Mouse (Mus musculus): ENCODE results near the gene Pan3. TPM values are rescaled to one million over a fixed set of nuclear protein-coding genes. Genes with fewer than 3 reads are reported as not detected.

Pan3 gene
- polyA plus RNA-seq, 1 experiment from 2014 or later = 61.5 TPM

DNA sequence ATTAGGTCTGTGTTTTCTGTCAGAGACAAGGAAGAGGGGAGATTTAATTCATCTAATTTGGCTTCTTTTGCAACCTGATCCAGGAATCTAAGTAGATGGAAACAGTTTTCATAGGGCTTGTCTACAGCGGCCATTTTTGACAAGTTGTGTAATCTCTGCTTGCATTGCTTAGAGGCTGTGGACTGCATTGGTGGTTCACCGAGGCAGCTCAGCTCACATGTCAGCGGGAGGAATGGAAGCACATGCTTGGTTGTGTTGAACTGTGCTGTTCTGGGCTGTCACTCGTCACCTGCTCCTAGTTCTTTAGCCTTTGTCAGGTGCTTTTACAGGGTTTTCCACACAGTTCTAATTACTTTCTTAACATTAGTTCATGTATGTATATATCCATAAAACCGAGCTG, 60.9 kb downstream of the Pan3 start:
- no peak overlapping the region for H3K4me3 ChIP-seq (replicated peaks; ENCODE audit: low read length)
- 85% methylated on average over 5 of the region's 5 CpGs for WGBS
- H3K36me3 ChIP-seq (ENCODE audit: control insufficient read depth, insufficient read depth, low read length) = no peaks in the 10 kb centered on the region
- H3K9ac ChIP-seq (ENCODE audit: low read length) = no peak overlapping the region
- no peaks in the 10 kb centered on the region for H3K27me3 ChIP-seq (ENCODE audit: control insufficient read depth, insufficient read depth, low read length)
- no peaks in the 10 kb centered on the region for H3K9me3 ChIP-seq (replicated peaks; ENCODE audit: control insufficient read depth, low read length)
- H3K4me1 ChIP-seq (ENCODE audit: control insufficient read depth, insufficient read depth, low read length) = peaks cover 3% of the 10 kb centered on the region; the same call in 1 of the 2 replicates
- no peak overlapping the region for H3K4me2 ChIP-seq (ENCODE audit: low read depth, low read length)
- no peak overlapping the region for H3K27ac ChIP-seq (ENCODE audit: low read length)
- ATAC-seq (ENCODE audit: insufficient read depth, low FRiP score) = no peak

DNA sequence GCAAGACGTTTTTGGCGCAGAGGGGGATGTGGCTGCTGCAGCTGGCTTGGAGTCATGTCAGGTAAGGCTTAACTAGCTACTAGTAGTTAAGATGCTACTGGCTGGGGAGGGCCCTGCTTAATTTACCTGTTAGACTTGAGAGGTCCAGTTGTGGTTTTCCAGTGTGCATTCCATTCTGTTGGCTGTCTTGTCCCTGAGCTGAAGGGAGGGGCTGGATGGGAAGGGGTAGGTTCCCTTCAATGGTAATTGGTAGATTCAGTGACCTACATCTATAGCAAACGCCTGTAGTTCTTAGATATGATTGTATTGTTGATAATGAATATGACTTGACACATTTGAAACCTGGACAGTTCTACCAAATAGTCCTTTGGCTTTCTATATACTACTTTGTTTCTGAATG, 62.5 kb downstream of the Pan3 start:
- no peak overlapping the region for H3K4me3 ChIP-seq (replicated peaks; ENCODE audit: low read length)

GRCm38 (mm10) chr5:147493205-147493604, 63.2 kb downstream of the Pan3 start:
- H3K4me1 ChIP-seq (ENCODE audit: control insufficient read depth, insufficient read depth, low read length) = peaks cover 3% of the 10 kb centered on the region; the same call in 1 of the 2 replicates
- no peaks in the 10 kb centered on the region for H3K36me3 ChIP-seq (ENCODE audit: control insufficient read depth, insufficient read depth, low read length)
- H3K27me3 ChIP-seq (ENCODE audit: control insufficient read depth, insufficient read depth, low read length) = no peaks in the 10 kb centered on the region
- H3K27ac ChIP-seq (ENCODE audit: low read length) = no peak overlapping the region
- no peak for ATAC-seq (ENCODE audit: insufficient read depth, low FRiP score)
- H3K4me2 ChIP-seq (ENCODE audit: low read depth, low read length) = no peak overlapping the region
- 74% methylated on average over 1 of the region's 1 CpGs for WGBS
- no peak overlapping the region for H3K9ac ChIP-seq (ENCODE audit: low read length)
- H3K9me3 ChIP-seq (replicated peaks; ENCODE audit: control insufficient read depth, low read length) = no peaks in the 10 kb centered on the region
- no peak overlapping the region for H3K4me3 ChIP-seq (replicated peaks; ENCODE audit: low read length)

More for the DNA sequence above, 62.5 kb downstream of the Pan3 start:
- H3K9ac ChIP-seq (ENCODE audit: low read length) = no peak overlapping the region
- H3K27me3 ChIP-seq (ENCODE audit: control insufficient read depth, insufficient read depth, low read length) = no peaks in the 10 kb centered on the region
- H3K4me2 ChIP-seq (ENCODE audit: low read depth, low read length) = no peak overlapping the region
- no peaks in the 10 kb centered on the region for H3K36me3 ChIP-seq (ENCODE audit: control insufficient read depth, insufficient read depth, low read length)
- peaks cover 3% of the 10 kb centered on the region; the same call in 1 of the 2 replicates for H3K4me1 ChIP-seq (ENCODE audit: control insufficient read depth, insufficient read depth, low read length)
- H3K27ac ChIP-seq (ENCODE audit: low read length) = no peak overlapping the region
- no peaks in the 10 kb centered on the region for H3K9me3 ChIP-seq (replicated peaks; ENCODE audit: control insufficient read depth, low read length)
- no peak for ATAC-seq (ENCODE audit: insufficient read depth, low FRiP score)
- 78% methylated on average over 3 of the region's 3 CpGs for WGBS

- WGBS = 82% methylated on average over 8 of the region's 8 CpGs
- Histone ChIP-seq H3K9me3 (replicated peaks; ENCODE audit: control insufficient read depth, low read length) (no peaks in the 10 kb centered on the region), H3K4me2 (ENCODE audit: low read depth, low read length) (no peak overlapping the region), H3K27ac (ENCODE audit: low read length) (no peak overlapping the region), H3K9ac (ENCODE audit: low read length) (no peak overlapping the region), H3K4me3 (replicated peaks; ENCODE audit: low read length) (no peak overlapping the region), H3K36me3 (ENCODE audit: control insufficient read depth, insufficient read depth, low read length) (no peaks in the 10 kb centered on the region), H3K27me3 (ENCODE audit: control insufficient read depth, insufficient read depth, low read length) (no peaks in the 10 kb centered on the region), H3K4me1 (ENCODE audit: control insufficient read depth, insufficient read depth, low read length) (peaks cover 3% of the 10 kb centered on the region; the same call in 1 of the 2 replicates)
- no peak for ATAC-seq (ENCODE audit: insufficient read depth, low FRiP score)
Measured at GRCm38 (mm10) chr5:147493685-147494084, 63.7 kb downstream of the Pan3 start.

- Histone ChIP-seq H3K9me3 (replicated peaks; ENCODE audit: control insufficient read depth, low read length) (no peaks in the 10 kb centered on the region), H3K27ac (ENCODE audit: low read length) (no peak overlapping the region), H3K4me3 (replicated peaks; ENCODE audit: low read length) (no peak overlapping the region), H3K27me3 (ENCODE audit: control insufficient read depth, insufficient read depth, low read length) (no peaks in the 10 kb centered on the region), H3K36me3 (ENCODE audit: control insufficient read depth, insufficient read depth, low read length) (no peaks in the 10 kb centered on the region), H3K4me2 (ENCODE audit: low read depth, low read length) (no peak overlapping the region), H3K4me1 (ENCODE audit: control insufficient read depth, insufficient read depth, low read length) (peaks cover 3% of the 10 kb centered on the region; the same call in 1 of the 2 replicates), H3K9ac (ENCODE audit: low read length) (no peak overlapping the region)
- no peak for ATAC-seq (ENCODE audit: insufficient read depth, low FRiP score)
- WGBS = 88% methylated on average over 4 of the region's 4 CpGs
Measured at GRCm38 (mm10) chr5:147494388-147494787, 64.4 kb downstream of the Pan3 start.

DNA sequence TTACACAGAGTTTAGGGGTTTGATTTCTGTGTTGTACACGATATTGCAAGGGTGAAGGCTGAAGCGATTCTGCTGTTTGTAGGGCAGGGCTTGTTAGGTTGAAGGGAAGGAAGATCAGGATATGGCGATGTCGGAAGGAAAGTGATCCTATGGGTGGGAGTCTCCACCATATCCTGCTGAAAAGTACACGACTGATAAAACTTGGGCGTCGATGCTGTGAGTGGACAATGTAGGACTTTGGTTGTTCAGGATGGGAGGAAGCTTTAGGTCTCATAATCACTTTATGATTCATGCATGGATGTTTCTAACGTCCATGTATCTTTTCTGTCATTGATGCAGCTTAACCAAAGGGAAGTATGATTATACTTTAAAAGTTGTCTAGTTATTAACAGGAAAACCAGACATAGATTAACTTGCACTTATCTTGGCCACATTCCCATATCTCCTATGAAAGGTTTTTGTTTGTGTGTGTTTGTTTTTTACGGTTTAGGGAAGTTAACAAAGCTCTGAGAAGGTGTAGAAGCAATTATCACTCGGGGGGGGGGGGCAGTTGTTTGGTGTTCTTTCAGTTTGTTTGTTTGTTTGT, 64.9 kb downstream of the Pan3 start:
- H3K9ac ChIP-seq (ENCODE audit: low read length) = no peak overlapping the region
- H3K27ac ChIP-seq (ENCODE audit: low read length) = no peak overlapping the region
- H3K4me3 ChIP-seq (replicated peaks; ENCODE audit: low read length) = no peak overlapping the region
- no peaks in the 10 kb centered on the region for H3K9me3 ChIP-seq (replicated peaks; ENCODE audit: control insufficient read depth, low read length)
- ATAC-seq (ENCODE audit: insufficient read depth, low FRiP score) = no peak
- 76% methylated on average over 10 of the region's 10 CpGs for whole genome bisulfite sequencing
- no peaks in the 10 kb centered on the region for H3K36me3 ChIP-seq (ENCODE audit: control insufficient read depth, insufficient read depth, low read length)
- H3K4me1 ChIP-seq (ENCODE audit: control insufficient read depth, insufficient read depth, low read length) = peaks cover 3% of the 10 kb centered on the region; the same call in 1 of the 2 replicates
- H3K27me3 ChIP-seq (ENCODE audit: control insufficient read depth, insufficient read depth, low read length) = no peaks in the 10 kb centered on the region
- H3K4me2 ChIP-seq (ENCODE audit: low read depth, low read length) = no peak overlapping the region

DNA sequence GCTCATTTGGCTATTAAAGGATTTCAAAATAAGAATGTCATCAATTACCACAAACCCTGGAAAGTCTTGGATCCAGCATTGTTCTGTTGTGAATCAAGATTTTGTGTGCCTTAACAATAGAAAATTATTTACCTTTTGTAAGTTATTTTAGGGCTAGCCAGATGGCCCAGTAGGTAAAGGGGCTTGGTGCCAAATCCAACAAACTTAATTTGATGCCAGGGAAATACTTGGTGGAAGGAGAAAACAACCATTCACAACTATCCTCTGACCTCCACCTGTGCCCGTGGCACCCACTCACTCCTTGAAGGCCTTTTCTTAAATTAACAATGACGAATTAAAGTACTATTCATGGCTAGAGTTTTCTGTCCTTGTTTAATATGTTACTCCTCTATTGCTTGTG, 66.0 kb downstream of the Pan3 start:
- Histone ChIP-seq H3K36me3 (ENCODE audit: control insufficient read depth, insufficient read depth, low read length) (no peaks in the 10 kb centered on the region), H3K9ac (ENCODE audit: low read length) (no peak overlapping the region), H3K9me3 (replicated peaks; ENCODE audit: control insufficient read depth, low read length) (no peaks in the 10 kb centered on the region), H3K27me3 (ENCODE audit: control insufficient read depth, insufficient read depth, low read length) (no peaks in the 10 kb centered on the region), H3K4me2 (ENCODE audit: low read depth, low read length) (no peak overlapping the region), H3K4me1 (ENCODE audit: control insufficient read depth, insufficient read depth, low read length) (peaks cover 3% of the 10 kb centered on the region; the same call in 1 of the 2 replicates), H3K27ac (ENCODE audit: low read length) (no peak overlapping the region), H3K4me3 (replicated peaks; ENCODE audit: low read length) (no peak overlapping the region)
- WGBS = 85% methylated on average over 2 of the region's 2 CpGs
- no peak for ATAC-seq (ENCODE audit: insufficient read depth, low FRiP score)

- H3K9me3 ChIP-seq (replicated peaks; ENCODE audit: control insufficient read depth, low read length) = no peaks in the 10 kb centered on the region
- no peak overlapping the region for H3K27ac ChIP-seq (ENCODE audit: low read length)
- 78% methylated on average over 4 of the region's 4 CpGs for WGBS
- H3K4me2 ChIP-seq (ENCODE audit: low read depth, low read length) = no peak overlapping the region
- H3K4me1 ChIP-seq (ENCODE audit: control insufficient read depth, insufficient read depth, low read length) = peaks cover 3% of the 10 kb centered on the region; the same call in 1 of the 2 replicates
- ATAC-seq (ENCODE audit: insufficient read depth, low FRiP score) = no peak
- H3K4me3 ChIP-seq (replicated peaks; ENCODE audit: low read length) = no peak overlapping the region
- no peaks in the 10 kb centered on the region for H3K36me3 ChIP-seq (ENCODE audit: control insufficient read depth, insufficient read depth, low read length)
- no peaks in the 10 kb centered on the region for H3K27me3 ChIP-seq (ENCODE audit: control insufficient read depth, insufficient read depth, low read length)
- H3K9ac ChIP-seq (ENCODE audit: low read length) = no peak overlapping the region
Measured at GRCm38 (mm10) chr5:147496921-147497320, 67.0 kb downstream of the Pan3 start.

DNA sequence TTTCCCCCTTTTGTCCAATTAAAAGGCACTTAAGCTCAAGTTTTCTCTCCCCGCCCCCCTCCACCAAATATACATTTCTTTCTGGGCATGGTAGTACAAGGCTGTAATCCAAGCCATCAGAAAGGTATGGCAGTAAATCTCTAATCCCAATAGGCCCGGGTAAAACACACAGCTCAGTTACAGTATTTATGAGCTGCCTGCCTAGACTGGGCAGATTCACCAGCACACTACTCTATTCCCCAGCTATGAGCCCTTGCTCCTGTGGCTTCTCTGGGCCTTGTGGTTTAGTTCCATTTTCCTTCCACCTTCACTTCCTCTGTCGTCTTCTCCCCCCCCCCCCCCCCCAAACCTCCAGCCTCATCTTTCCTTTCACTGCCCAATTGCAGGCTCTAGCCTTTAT, 67.8 kb downstream of the Pan3 start:
- ATAC-seq (ENCODE audit: insufficient read depth, low FRiP score) = no peak
- Histone ChIP-seq H3K27me3 (ENCODE audit: control insufficient read depth, insufficient read depth, low read length) (no peaks in the 10 kb centered on the region), H3K9me3 (replicated peaks; ENCODE audit: control insufficient read depth, low read length) (no peaks in the 10 kb centered on the region), H3K27ac (ENCODE audit: low read length) (no peak overlapping the region), H3K4me1 (ENCODE audit: control insufficient read depth, insufficient read depth, low read length) (peaks cover 3% of the 10 kb centered on the region; the same call in 1 of the 2 replicates), H3K4me2 (ENCODE audit: low read depth, low read length) (no peak overlapping the region), H3K4me3 (replicated peaks; ENCODE audit: low read length) (no peak overlapping the region), H3K9ac (ENCODE audit: low read length) (no peak overlapping the region), H3K36me3 (ENCODE audit: control insufficient read depth, insufficient read depth, low read length) (no peaks in the 10 kb centered on the region)
- 62% methylated on average over 3 of the region's 3 CpGs for WGBS
